Mouse (Mus musculus) bone marrow macrophage, adult 2 months (primary cell): ENCODE data around the gene Ppp5c.

Source experiments
- CTCF ChIP-seq: IDR thresholded peaks from 2 replicates; pipeline ENCODE4 v1.5.1; 2012; ENCODE audit warnings: low read depth, mild to moderate bottlenecking, low read length, moderate library complexity
- POLR2A ChIP-seq: IDR thresholded peaks from 2 replicates; pipeline ENCODE4 v1.6.1; 2012; ENCODE audit warnings: mild to moderate bottlenecking, low read depth, low read length, borderline replicate concordance

DNA sequence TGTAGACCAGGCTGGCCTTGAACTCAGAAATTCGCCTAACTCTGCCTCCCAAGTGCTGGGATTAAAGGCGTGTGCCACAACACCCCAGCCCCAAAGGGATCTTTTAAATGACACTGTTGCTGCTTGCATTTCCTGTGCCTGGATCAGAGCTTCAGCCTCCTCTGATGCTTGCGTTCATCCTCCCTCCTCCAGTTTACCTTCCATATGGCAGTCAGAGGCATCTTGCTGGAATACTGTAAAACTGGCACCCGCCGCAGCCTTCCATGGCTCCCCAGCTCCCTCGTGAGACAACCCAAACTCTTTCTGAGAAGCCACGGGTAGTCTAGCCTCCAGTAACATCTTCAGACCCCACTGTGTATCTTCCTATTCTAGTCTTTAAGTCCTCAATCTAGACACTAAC, 1.2 kb upstream of the Ppp5c start:
- TF ChIP-seq CTCF (no peak), POLR2A (no peak)
